Mouse (Mus musculus): ENCODE data around the gene Cdc45. TPM values are rescaled to one million over a fixed set of nuclear protein-coding genes. Genes with fewer than 3 reads are reported as not detected.

Gene Cdc45
- polyA plus RNA-seq, 1 experiment from 2014 or later = 34.1 TPM

- no peak for DNase-seq (ENCODE audit: low spot score)
- no peak overlapping the region for H3K4me2 ChIP-seq (ENCODE audit: low read length)
- no peaks in the 10 kb centered on the region for H3K9me3 ChIP-seq (replicated peaks; ENCODE audit: control insufficient read depth, low read length)
- no peak overlapping the region for H3K27ac ChIP-seq (ENCODE audit: low read depth, low read length)
- WGBS = 48% methylated on average over 2 of the region's 2 CpGs
- peaks cover 42% of the 10 kb centered on the region for H3K27me3 ChIP-seq (replicated peaks; ENCODE audit: control insufficient read depth, insufficient read depth, low read length)
- H3K4me1 ChIP-seq (ENCODE audit: control insufficient read depth, insufficient read depth, low read length) = peaks cover 2% of the 10 kb centered on the region; the same call in 1 of the 2 replicates
- no peak for ATAC-seq
- H3K4me3 ChIP-seq (ENCODE audit: low read depth, low read length) = no peak overlapping the region
- peaks cover 11% of the 10 kb centered on the region; the same call in 1 of the 2 replicates for H3K36me3 ChIP-seq (ENCODE audit: control insufficient read depth, insufficient read depth, low read length)
- no peak overlapping the region for H3K9ac ChIP-seq (ENCODE audit: low read length)
These were observed 33.3 kb downstream of the Cdc45 start for GRCm38 (mm10) chr16:18778461-18778860.

- H3K4me2 ChIP-seq (ENCODE audit: low read length) = peak overlapping the region; percentile 56
- peak overlapping the region; percentile 47 for H3K9ac ChIP-seq (ENCODE audit: low read length)
- 2% methylated on average over 80 of the region's 80 CpGs for WGBS
- H3K27ac ChIP-seq (ENCODE audit: low read depth, low read length) = no peak overlapping the region
- H3K4me1 ChIP-seq (ENCODE audit: control insufficient read depth, insufficient read depth, low read length) = peaks cover 2% of the 10 kb centered on the region; the same call in 1 of the 2 replicates
- peak; percentile 57; the same call in 1 of the 2 replicates for ATAC-seq
- H3K27me3 ChIP-seq (replicated peaks; ENCODE audit: control insufficient read depth, insufficient read depth, low read length) = peaks cover 42% of the 10 kb centered on the region
- peak overlapping the region; percentile 36 for H3K4me3 ChIP-seq (ENCODE audit: low read depth, low read length)
- H3K36me3 ChIP-seq (ENCODE audit: control insufficient read depth, insufficient read depth, low read length) = peaks cover 8% of the 10 kb centered on the region; the same call in 1 of the 2 replicates
- no peaks in the 10 kb centered on the region for H3K9me3 ChIP-seq (replicated peaks; ENCODE audit: control insufficient read depth, low read length)
- DNase-seq (ENCODE audit: low spot score) = peak; percentile 14
These were observed 34.4 kb downstream of the Cdc45 start for GRCm38 (mm10) chr16:18777101-18778080.

- H3K4me2 ChIP-seq (ENCODE audit: low read length) = peak within 1 kb of the TSS; percentile 56
- H3K4me3 ChIP-seq (ENCODE audit: low read depth, low read length) = peak within 1 kb of the TSS; percentile 36
- peaks cover 6% of the 10 kb centered on the region; the same call in 1 of the 2 replicates for H3K36me3 ChIP-seq (ENCODE audit: control insufficient read depth, insufficient read depth, low read length)
- no peak for DNase-seq (ENCODE audit: low spot score)
- no peaks in the 10 kb centered on the region for H3K9me3 ChIP-seq (replicated peaks; ENCODE audit: control insufficient read depth, low read length)
- H3K9ac ChIP-seq (ENCODE audit: low read length) = peak within 1 kb of the TSS; percentile 47
- H3K4me1 ChIP-seq (ENCODE audit: control insufficient read depth, insufficient read depth, low read length) = peaks cover 2% of the 10 kb centered on the region; the same call in 1 of the 2 replicates
- peaks cover 42% of the 10 kb centered on the region for H3K27me3 ChIP-seq (replicated peaks; ENCODE audit: control insufficient read depth, insufficient read depth, low read length)
- WGBS = 2% methylated on average over 19 of the region's 19 CpGs
- 0 out of 2 replicates have a peak, but pooled peaks have one; percentile 12 for ATAC-seq
- H3K27ac ChIP-seq (ENCODE audit: low read depth, low read length) = no peak within 1 kb of the TSS
These were observed 35.2 kb downstream of the Cdc45 start, which contains the start of gene Cldn5 for GRCm38 (mm10) chr16:18776556-18777100. Cldn5 (plus strand) TSS chr16:18776847.

- ATAC-seq (no peak), DNase-seq (ENCODE audit: low spot score) (no peak)
- peaks cover 42% of the 10 kb centered on the region for H3K27me3 ChIP-seq (replicated peaks; ENCODE audit: control insufficient read depth, insufficient read depth, low read length)
- WGBS = 16% methylated on average over 18 of the region's 18 CpGs
- H3K4me2 ChIP-seq (ENCODE audit: low read length) = peak overlapping the region; percentile 56; the same call in 1 of the 2 replicates
- no peaks in the 10 kb centered on the region for H3K36me3 ChIP-seq (ENCODE audit: control insufficient read depth, insufficient read depth, low read length)
- H3K4me1 ChIP-seq (ENCODE audit: control insufficient read depth, insufficient read depth, low read length) = peaks cover 2% of the 10 kb centered on the region; the same call in 1 of the 2 replicates
- no peak overlapping the region for H3K9ac ChIP-seq (ENCODE audit: low read length)
- no peak overlapping the region for H3K4me3 ChIP-seq (ENCODE audit: low read depth, low read length)
- no peak overlapping the region for H3K27ac ChIP-seq (ENCODE audit: low read depth, low read length)
- no peaks in the 10 kb centered on the region for H3K9me3 ChIP-seq (replicated peaks; ENCODE audit: control insufficient read depth, low read length)
These were observed 35.9 kb downstream of the Cdc45 start for GRCm38 (mm10) chr16:18775621-18776555.

- WGBS = 29% methylated on average over 2 of the region's 2 CpGs
- Histone ChIP-seq H3K9ac (ENCODE audit: low read length) (no peak overlapping the region), H3K4me3 (ENCODE audit: low read depth, low read length) (no peak overlapping the region), H3K27ac (ENCODE audit: low read depth, low read length) (no peak overlapping the region), H3K27me3 (replicated peaks; ENCODE audit: control insufficient read depth, insufficient read depth, low read length) (peaks cover 39% of the 10 kb centered on the region), H3K36me3 (ENCODE audit: control insufficient read depth, insufficient read depth, low read length) (no peaks in the 10 kb centered on the region), H3K4me1 (ENCODE audit: control insufficient read depth, insufficient read depth, low read length) (peaks cover 2% of the 10 kb centered on the region; the same call in 1 of the 2 replicates), H3K4me2 (ENCODE audit: low read length) (no peak overlapping the region), H3K9me3 (replicated peaks; ENCODE audit: control insufficient read depth, low read length) (no peaks in the 10 kb centered on the region)
- DNase-seq (ENCODE audit: low spot score) = no peak
- ATAC-seq = no peak
These were observed 37.9 kb downstream of the Cdc45 start for GRCm38 (mm10) chr16:18773936-18774335.

- Histone ChIP-seq H3K9me3 (replicated peaks; ENCODE audit: control insufficient read depth, low read length) (no peaks in the 10 kb centered on the region), H3K4me3 (ENCODE audit: low read depth, low read length) (no peak overlapping the region), H3K27me3 (replicated peaks; ENCODE audit: control insufficient read depth, insufficient read depth, low read length) (no peaks in the 10 kb centered on the region), H3K36me3 (ENCODE audit: control insufficient read depth, insufficient read depth, low read length) (no peaks in the 10 kb centered on the region), H3K9ac (ENCODE audit: low read length) (no peak overlapping the region), H3K4me1 (ENCODE audit: control insufficient read depth, insufficient read depth, low read length) (no peaks in the 10 kb centered on the region), H3K4me2 (ENCODE audit: low read length) (no peak overlapping the region), H3K27ac (ENCODE audit: low read depth, low read length) (no peak overlapping the region)
- no peak for DNase-seq (ENCODE audit: low spot score)
- no peak for ATAC-seq
- 74% methylated on average over 1 of the region's 1 CpGs for WGBS
These were observed 42.3 kb downstream of the Cdc45 start for GRCm38 (mm10) chr16:18769501-18769900.

- no peak overlapping the region for H3K27ac ChIP-seq (ENCODE audit: low read depth, low read length)
- WGBS = 86% methylated on average over 4 of the region's 4 CpGs
- H3K27me3 ChIP-seq (replicated peaks; ENCODE audit: control insufficient read depth, insufficient read depth, low read length) = no peaks in the 10 kb centered on the region
- H3K36me3 ChIP-seq (ENCODE audit: control insufficient read depth, insufficient read depth, low read length) = no peaks in the 10 kb centered on the region
- ATAC-seq (no peak), DNase-seq (ENCODE audit: low spot score) (no peak)
- no peak overlapping the region for H3K4me2 ChIP-seq (ENCODE audit: low read length)
- H3K4me1 ChIP-seq (ENCODE audit: control insufficient read depth, insufficient read depth, low read length) = no peaks in the 10 kb centered on the region
- H3K4me3 ChIP-seq (ENCODE audit: low read depth, low read length) = no peak overlapping the region
- no peaks in the 10 kb centered on the region for H3K9me3 ChIP-seq (replicated peaks; ENCODE audit: control insufficient read depth, low read length)
- H3K9ac ChIP-seq (ENCODE audit: low read length) = no peak overlapping the region
These were observed 45.4 kb downstream of the Cdc45 start for GRCm38 (mm10) chr16:18766390-18766789.

- DNase-seq (ENCODE audit: low spot score) (no peak), ATAC-seq (no peak)
- Histone ChIP-seq H3K4me2 (ENCODE audit: low read length) (no peak overlapping the region), H3K36me3 (ENCODE audit: control insufficient read depth, insufficient read depth, low read length) (no peaks in the 10 kb centered on the region), H3K4me3 (ENCODE audit: low read depth, low read length) (no peak overlapping the region), H3K27me3 (replicated peaks; ENCODE audit: control insufficient read depth, insufficient read depth, low read length) (no peaks in the 10 kb centered on the region), H3K27ac (ENCODE audit: low read depth, low read length) (no peak overlapping the region), H3K9me3 (replicated peaks; ENCODE audit: control insufficient read depth, low read length) (no peaks in the 10 kb centered on the region), H3K4me1 (ENCODE audit: control insufficient read depth, insufficient read depth, low read length) (no peaks in the 10 kb centered on the region), H3K9ac (ENCODE audit: low read length) (no peak overlapping the region)
- WGBS = 84% methylated on average over 3 of the region's 3 CpGs
These were observed 48.8 kb downstream of the Cdc45 start for GRCm38 (mm10) chr16:18762960-18763359.
